Mouse (Mus musculus) testis, postnatal 14 days (tissue): ENCODE data around the gene St5.
A peak's percentile ranks its signal among the peaks of the same experiment; 100 is the strongest.

Experiments used
- DNase-seq: peaks from one replicate; pipeline ENCODE4 v3.0.0; 2021; ENCODE audit warnings: low spot score

St5 gene

GRCm38 (mm10) chr7:109703190-109704015, at the start of gene St5, which contains the start of gene Akip1:
TSS of gene St5 (minus strand) at chr7:109703605.
TSS of gene Akip1 (plus strand) at chr7:109703690.
- peak; percentile 98 for DNase-seq

DNA sequence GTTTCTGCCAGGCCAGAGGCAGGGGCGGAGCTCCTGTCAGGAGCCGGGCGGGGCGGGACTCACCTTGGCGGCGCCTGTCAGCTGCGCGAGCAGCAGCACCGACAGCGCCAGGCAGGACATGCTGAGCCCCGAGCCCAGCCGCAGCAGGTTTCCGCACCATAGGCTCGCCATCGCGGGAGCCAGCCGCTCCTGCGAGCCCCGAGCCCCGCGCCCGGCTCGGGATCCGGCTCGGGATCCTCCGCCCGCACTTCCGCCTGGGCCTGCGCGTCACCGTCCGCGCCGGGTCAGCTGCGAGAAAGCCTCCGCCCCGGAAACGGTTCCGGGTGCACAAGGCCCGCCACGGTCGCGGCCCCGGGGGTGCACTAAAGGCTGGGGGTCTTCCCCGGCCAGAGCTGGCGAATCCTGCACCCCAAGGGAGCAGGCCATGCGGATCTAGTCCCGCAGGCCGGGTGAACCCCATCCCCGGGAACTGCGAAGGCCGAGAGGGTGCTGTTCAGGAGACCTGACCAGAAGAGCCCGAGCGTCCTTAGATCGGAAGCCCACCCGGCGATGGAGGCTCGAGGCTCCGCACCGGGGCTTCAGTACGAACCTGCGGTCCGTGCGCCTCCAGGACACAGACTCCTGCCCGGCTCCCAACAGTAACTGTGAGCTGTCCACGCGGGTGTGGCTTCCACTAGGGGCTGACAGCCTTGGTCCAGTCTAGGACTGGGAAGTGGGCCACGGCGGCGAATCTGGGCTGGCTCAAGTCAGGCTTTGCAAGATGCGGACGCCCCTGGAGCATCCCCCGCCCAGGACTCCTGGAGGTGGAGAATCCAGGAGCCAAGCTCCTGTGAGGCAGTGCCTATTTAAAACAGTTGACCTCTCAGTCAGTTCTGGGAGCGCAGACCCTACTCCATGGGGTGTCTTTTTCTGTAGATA, 48.9 kb upstream of the St5 start, which contains the start of gene Tmem9b:
Tmem9b (minus strand) TSS at position 868 of the 918 bp plus-strand sequence.
- peak; percentile 85 for DNase-seq

- DNase-seq: no peak
Measured at GRCm38 (mm10) chr7:109751427-109752007, 48.1 kb upstream of the St5 start.

GRCm38 (mm10) chr7:109747747-109748146, 44.3 kb upstream of the St5 start:
- no peak for DNase-seq

- no peak for DNase-seq
Measured at GRCm38 (mm10) chr7:109741703-109742102, 38.3 kb upstream of the St5 start.

DNA sequence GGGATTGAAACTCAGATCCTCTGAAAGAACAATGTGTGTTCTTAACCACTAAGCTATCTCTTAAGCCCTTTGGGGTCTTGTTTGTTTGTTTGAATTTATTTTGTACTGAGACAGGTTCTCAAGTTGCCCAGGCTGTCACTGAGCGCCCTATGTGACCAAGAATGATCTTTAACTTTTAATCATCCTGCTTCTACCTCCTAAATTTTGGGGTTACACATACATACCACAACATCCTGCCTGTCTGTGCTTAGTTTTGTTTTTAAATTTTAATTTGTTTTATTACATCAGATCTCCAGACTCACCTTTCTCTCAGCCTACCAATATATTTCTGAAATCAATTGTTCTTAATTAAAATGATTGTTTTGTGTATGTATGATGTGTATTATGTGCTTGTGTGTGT, 37.7 kb upstream of the St5 start:
- no peak for DNase-seq

GRCm38 (mm10) chr7:109739822-109740370, 36.5 kb upstream of the St5 start:
- DNase-seq: no peak

- no peak for DNase-seq
Measured at GRCm38 (mm10) chr7:109734806-109735205, 31.4 kb upstream of the St5 start.

- DNase-seq: no peak
Measured at GRCm38 (mm10) chr7:109731626-109732025, 28.2 kb upstream of the St5 start, which contains the start of gene Ascl3. TSS of gene Ascl3 (minus strand) at chr7:109731726.

DNA sequence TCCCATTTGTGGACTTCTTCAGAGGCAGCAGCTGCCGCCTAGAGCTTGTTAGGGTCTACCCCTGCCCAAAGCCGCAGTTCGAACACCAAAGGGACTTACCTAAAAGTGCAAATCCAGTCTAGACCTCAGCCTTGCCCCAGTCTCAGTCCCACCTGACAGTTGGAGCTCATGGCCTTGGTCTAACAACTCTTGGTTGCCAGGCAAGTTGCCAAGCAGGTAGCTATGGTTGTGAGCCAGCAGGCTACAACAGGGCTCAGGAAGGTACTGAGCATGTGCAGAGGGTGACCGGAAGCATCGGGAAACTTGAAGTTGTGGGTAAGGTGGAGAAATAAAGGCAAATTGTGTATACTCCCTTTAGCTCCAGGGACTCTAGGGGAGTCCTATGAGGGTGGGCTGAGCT, 20.3 kb upstream of the St5 start, which contains the start of gene BC051019:
BC051019 (minus strand) TSS at position 154 of the 400 bp plus-strand sequence.
- DNase-seq: no peak

- no peak for DNase-seq
Measured at GRCm38 (mm10) chr7:109723114-109723513, 19.7 kb upstream of the St5 start.

DNA sequence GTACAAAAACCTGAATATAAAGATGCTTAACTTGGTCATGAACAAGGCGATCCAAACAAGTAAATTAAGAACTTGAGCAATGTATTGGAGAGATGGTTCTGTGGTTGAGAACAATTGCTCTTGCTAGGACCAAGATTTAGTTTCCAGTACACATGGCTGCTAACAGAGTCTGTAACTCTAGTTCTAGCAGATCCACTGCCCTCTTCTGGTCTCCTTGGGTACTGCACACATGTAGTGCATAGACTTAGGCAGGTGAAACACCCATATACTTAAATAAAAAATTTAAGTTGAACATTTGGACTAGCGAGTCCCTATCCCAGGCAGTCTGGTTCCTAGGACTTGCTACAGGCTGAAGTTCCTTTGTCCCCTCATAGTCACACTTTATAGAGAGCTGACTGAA, 19.2 kb upstream of the St5 start:
- DNase-seq: peak; percentile 43

DNA sequence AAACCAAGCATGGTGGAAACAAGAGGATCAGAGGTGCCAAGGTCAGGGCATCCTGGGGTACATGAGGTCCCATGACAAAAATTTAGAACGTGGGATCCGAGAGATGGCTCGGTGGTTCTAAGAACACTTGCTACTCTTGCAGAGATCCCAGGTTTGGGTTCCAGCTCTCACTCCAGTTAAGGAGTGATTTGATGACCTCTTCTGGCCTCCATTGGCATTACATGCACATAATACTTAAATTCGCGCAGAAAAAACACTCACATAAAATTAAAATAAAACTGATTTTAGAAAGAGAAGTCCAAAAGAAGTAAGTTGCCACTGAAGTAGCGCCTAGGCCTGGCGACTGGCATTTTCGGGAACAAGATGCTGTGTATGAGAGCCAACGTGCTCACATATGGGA, 15.9 kb upstream of the St5 start:
- DNase-seq: no peak

DNA sequence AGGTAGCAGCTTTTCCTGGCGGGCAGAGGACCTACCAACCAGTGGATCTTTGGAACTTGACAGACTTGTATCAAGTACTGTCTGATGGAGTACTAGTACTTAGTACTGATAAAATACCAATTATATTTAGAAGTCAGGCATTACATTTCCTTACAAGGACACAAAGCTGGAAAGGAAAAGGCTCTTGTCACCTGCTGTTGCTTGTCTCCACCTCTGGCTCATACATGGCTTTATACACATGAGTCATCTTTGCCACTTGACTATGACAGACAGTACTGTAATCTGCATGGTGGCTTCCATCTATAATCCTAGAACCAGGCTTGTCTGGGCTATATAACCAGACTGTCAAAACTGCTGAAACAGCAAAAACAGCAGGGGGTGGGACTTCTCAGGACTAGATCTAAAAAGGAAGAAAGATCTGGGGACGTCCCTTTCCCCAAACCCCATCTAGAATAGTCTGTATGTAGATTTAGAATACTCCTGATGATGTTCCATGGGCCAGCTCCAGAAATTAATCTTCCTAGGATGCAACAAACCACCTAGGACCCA, 10.1 kb upstream of the St5 start:
- no peak for DNase-seq

- DNase-seq: no peak
Measured at GRCm38 (mm10) chr7:109712198-109712597, 8.8 kb upstream of the St5 start.

GRCm38 (mm10) chr7:109710069-109710468, 6.7 kb upstream of the St5 start:
- no peak for DNase-seq

DNA sequence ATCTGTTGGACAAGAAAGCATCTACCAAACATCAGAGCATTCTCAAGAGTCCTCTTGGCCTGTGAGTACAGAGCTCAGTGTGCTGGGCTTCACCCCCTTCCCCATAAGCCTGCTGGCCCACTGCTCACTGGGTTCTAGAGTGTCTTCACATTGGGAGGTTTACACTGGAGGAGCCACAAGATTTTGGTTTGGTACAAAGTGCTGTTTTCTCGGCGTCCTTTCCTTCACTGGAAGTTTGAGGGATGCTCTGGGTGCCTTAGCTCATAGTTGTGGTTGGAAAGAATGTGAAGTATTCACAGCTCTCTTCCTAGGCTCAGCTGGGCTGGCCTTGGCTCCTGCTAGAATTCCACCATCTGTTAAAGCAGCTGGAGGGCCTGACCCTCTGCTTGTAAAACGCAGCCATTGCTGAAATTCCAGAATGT, 5.6 kb upstream of the St5 start:
- peak; percentile 38 for DNase-seq

DNA sequence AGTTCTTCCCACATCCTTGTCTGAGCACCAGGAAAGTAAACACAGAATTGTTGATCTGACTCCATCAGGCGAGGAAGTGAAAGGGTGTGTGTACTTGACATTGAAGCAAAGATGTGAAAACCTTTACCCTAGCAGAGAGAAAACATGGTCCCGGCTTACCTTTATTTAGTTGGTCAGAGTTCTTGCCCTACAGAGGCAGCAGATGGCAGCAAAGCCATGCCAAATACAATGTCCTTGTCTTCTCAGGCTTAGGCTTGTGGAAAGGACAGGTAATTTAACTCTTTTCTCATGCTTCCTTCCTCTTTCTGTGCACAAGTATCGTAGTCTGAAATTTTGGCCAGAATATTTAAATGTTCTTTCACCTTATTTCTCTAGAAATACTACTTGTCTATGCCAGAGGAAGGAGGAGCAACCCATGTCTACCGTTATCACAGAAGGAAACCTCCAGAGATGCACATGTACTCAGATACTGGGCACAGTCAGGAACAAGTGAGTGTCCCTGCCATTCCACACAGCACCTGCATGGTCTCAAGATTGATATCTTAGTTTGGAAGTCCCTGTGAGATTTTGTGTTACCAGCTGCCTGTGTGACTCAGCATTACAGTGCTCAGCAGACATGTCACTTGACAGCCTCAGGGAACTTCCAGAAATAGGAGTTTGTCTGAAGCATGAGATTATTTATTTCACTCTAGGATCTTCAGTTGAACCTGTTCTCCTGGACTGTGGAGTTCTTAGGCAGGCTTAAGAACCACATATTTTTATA, 3.8 kb upstream of the St5 start:
- DNase-seq: no peak

DNA sequence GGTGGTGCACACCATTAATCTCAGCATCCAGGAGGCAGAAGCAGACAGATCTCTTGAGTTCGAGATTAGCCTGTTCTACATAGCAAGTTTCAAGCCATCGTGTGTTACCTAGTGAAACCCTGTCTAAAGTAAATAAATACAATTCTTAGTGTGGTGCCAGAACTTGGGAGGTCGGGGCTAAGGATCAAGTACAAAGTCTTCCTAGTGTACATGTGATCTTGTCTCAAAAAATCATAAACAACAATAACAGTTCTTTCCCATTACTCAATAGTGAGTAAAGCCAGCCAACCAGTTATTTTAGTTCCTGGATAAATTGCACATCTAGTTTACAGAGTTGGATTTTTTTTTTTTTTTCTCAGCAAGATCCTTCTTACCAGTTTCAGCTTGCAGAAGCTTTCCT, 1.1 kb upstream of the St5 start:
- DNase-seq: no peak

DNA sequence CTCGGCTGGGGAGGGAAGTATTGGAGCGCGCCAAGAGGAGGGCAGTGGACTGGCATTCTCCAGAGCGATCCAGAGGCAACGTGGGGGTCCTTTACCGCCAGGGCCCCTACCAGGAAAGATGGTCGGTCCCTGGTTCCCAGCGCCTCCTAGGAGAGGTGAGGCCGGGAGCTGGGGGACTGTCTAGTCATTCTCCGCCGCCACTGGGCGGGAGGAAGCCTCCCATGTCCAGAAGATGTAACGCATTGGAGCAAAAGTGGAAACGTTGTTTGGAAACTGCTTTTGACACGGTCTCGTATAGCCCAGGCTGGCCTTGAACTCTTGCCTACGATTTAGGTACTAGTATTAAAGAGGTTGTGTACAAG, 592 bp upstream of the St5 start:
- DNase-seq: no peak

DNA sequence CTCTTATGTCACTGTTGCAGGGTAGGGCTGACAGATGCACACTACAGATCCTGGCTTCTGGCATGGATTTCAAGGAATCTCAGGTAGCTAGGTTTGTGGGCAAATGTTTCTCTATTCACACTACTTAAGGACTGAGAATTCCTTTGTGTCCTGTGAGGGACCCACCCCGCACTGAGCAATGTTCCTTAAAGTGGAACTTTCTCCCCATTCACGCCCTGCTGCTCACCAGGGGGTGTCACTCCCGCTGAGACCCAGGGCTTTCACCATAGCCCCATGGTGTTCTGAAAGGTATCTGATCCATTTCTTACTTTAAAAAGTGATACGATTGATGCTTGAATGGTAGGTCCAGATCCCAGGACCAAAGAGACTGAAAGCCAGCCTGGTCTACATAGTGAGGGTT, 684 bp downstream of the St5 start:
- DNase-seq: no peak
